Mouse (Mus musculus): Measurements from ENCODE around the gene Map3k3. TPM values are rescaled to one million over a fixed set of nuclear protein-coding genes. Genes with fewer than 3 reads are reported as not detected.
A peak's percentile ranks its signal among the peaks of the same experiment; 100 is the strongest.

The Map3k3 gene
- 4.5 and 4.8 TPM in 2 replicates for polyA plus RNA-seq (2015; fragmentation: Nextera tagmentation; extraction: Ambion mirVana)

GRCm38 (mm10) chr11:106083708-106084701 is at the start of gene Map3k3:
Gene Map3k3, plus strand, starts transcription at chr11:106084613.
- H3K4me1 ChIP-seq (replicated peaks): peaks cover 25% of the 10 kb centered on the region
- 1% methylated on average over 69 of the region's 69 CpGs for WGBS (ENCODE audit: insufficient replicate concordance)
- DNase-seq (peak; percentile 95), ATAC-seq (ENCODE audit: low read depth) (peak; percentile 98)
- H3K4me2 ChIP-seq: peak within 1 kb of the TSS; percentile 95
- H3K4me3 ChIP-seq (replicated peaks): peak within 1 kb of the TSS; percentile 87
- H3K9ac ChIP-seq: peak within 1 kb of the TSS; percentile 84
- no peaks in the 10 kb centered on the region for H3K36me3 ChIP-seq
- H3K9me3 ChIP-seq (replicated peaks): no peaks in the 10 kb centered on the region
- peak within 1 kb of the TSS; percentile 87 for H3K27ac ChIP-seq
- peaks cover 27% of the 10 kb centered on the region for H3K27me3 ChIP-seq

- Histone ChIP-seq H3K9me3 (replicated peaks) (no peaks in the 10 kb centered on the region), H3K36me3 (no peaks in the 10 kb centered on the region), H3K4me3 (replicated peaks) (no peak overlapping the region), H3K4me1 (replicated peaks) (peaks cover 49% of the 10 kb centered on the region), H3K9ac (peak overlapping the region; percentile 66; the same call in 1 of the 2 replicates), H3K4me2 (no peak overlapping the region), H3K27me3 (no peaks in the 10 kb centered on the region), H3K27ac (peak overlapping the region; percentile 88)
- 53% methylated on average over 9 of the region's 9 CpGs for WGBS (ENCODE audit: insufficient replicate concordance)
- DNase-seq (no peak), ATAC-seq (ENCODE audit: low read depth) (no peak)
Measured at GRCm38 (mm10) chr11:106034986-106035385, 49.4 kb upstream of the Map3k3 start.

GRCm38 (mm10) chr11:106036548-106037417 is 47.6 kb upstream of the Map3k3 start, which contains the start of gene Dcaf7:
Gene Dcaf7, plus strand, starts transcription at chr11:106036872.
- peak within 1 kb of the TSS; percentile 88 for H3K27ac ChIP-seq
- H3K4me1 ChIP-seq (replicated peaks): peaks cover 56% of the 10 kb centered on the region
- peak within 1 kb of the TSS; percentile 83 for H3K4me2 ChIP-seq
- DNase-seq (peak; percentile 96), ATAC-seq (ENCODE audit: low read depth) (peak; percentile 98)
- no peaks in the 10 kb centered on the region for H3K9me3 ChIP-seq (replicated peaks)
- no peaks in the 10 kb centered on the region for H3K36me3 ChIP-seq
- peak within 1 kb of the TSS; percentile 96 for H3K9ac ChIP-seq
- H3K4me3 ChIP-seq (replicated peaks): peak within 1 kb of the TSS; percentile 95
- WGBS (ENCODE audit: insufficient replicate concordance): under 1% methylated on average over 66 of the region's 66 CpGs
- no peaks in the 10 kb centered on the region for H3K27me3 ChIP-seq

- no peaks in the 10 kb centered on the region for H3K27me3 ChIP-seq
- peak overlapping the region; percentile 83 for H3K4me2 ChIP-seq
- no peak for ATAC-seq (ENCODE audit: low read depth)
- H3K4me1 ChIP-seq (replicated peaks): peaks cover 56% of the 10 kb centered on the region
- peak overlapping the region; percentile 88 for H3K27ac ChIP-seq
- no peaks in the 10 kb centered on the region for H3K9me3 ChIP-seq (replicated peaks)
- H3K9ac ChIP-seq: peak overlapping the region; percentile 96
- H3K36me3 ChIP-seq: no peaks in the 10 kb centered on the region
- 0% methylated on average over 13 of the region's 13 CpGs for WGBS (ENCODE audit: insufficient replicate concordance)
- peak overlapping the region; percentile 95 for H3K4me3 ChIP-seq (replicated peaks)
- peak; percentile 37 for DNase-seq
Measured at GRCm38 (mm10) chr11:106037418-106037751, 47.0 kb upstream of the Map3k3 start.

- Histone ChIP-seq H3K27me3 (no peaks in the 10 kb centered on the region), H3K9me3 (replicated peaks) (no peaks in the 10 kb centered on the region), H3K4me1 (replicated peaks) (peaks cover 38% of the 10 kb centered on the region), H3K4me2 (no peak overlapping the region), H3K36me3 (peaks cover 26% of the 10 kb centered on the region), H3K4me3 (replicated peaks) (no peak overlapping the region), H3K27ac (no peak overlapping the region), H3K9ac (no peak overlapping the region)
- DNase-seq (no peak), ATAC-seq (ENCODE audit: low read depth) (no peak)
Measured at GRCm38 (mm10) chr11:106044349-106044748, 40.1 kb upstream of the Map3k3 start.

- Histone ChIP-seq H3K4me2 (no peak overlapping the region), H3K36me3 (peaks cover 34% of the 10 kb centered on the region), H3K4me1 (replicated peaks) (peaks cover 33% of the 10 kb centered on the region), H3K9ac (no peak overlapping the region), H3K9me3 (replicated peaks) (no peaks in the 10 kb centered on the region), H3K27me3 (no peaks in the 10 kb centered on the region), H3K27ac (no peak overlapping the region), H3K4me3 (replicated peaks) (no peak overlapping the region)
- DNase-seq (no peak), ATAC-seq (ENCODE audit: low read depth) (no peak)
- 79% methylated on average over 1 of the region's 1 CpGs for WGBS (ENCODE audit: insufficient replicate concordance)
Measured at GRCm38 (mm10) chr11:106045256-106045655, 39.2 kb upstream of the Map3k3 start.

GRCm38 (mm10) chr11:106045780-106046179 is 38.6 kb upstream of the Map3k3 start:
- Histone ChIP-seq H3K9ac (no peak overlapping the region), H3K4me3 (replicated peaks) (no peak overlapping the region), H3K4me2 (no peak overlapping the region), H3K27ac (no peak overlapping the region), H3K27me3 (no peaks in the 10 kb centered on the region), H3K9me3 (replicated peaks) (no peaks in the 10 kb centered on the region), H3K36me3 (peaks cover 37% of the 10 kb centered on the region), H3K4me1 (replicated peaks) (peaks cover 30% of the 10 kb centered on the region)
- ATAC-seq (ENCODE audit: low read depth): no peak
- DNase-seq: no peak
- 88% methylated on average over 3 of the region's 3 CpGs for WGBS (ENCODE audit: insufficient replicate concordance)

- Histone ChIP-seq H3K36me3 (peaks cover 45% of the 10 kb centered on the region), H3K9me3 (replicated peaks) (no peaks in the 10 kb centered on the region), H3K27ac (no peak overlapping the region), H3K4me2 (no peak overlapping the region), H3K4me3 (replicated peaks) (no peak overlapping the region), H3K27me3 (no peaks in the 10 kb centered on the region), H3K9ac (no peak overlapping the region), H3K4me1 (replicated peaks) (peaks cover 28% of the 10 kb centered on the region)
- no peak for DNase-seq
- peak; percentile 25; the same call in 1 of the 2 replicates for ATAC-seq (ENCODE audit: low read depth)
- WGBS (ENCODE audit: insufficient replicate concordance): 74% methylated on average over 9 of the region's 9 CpGs
Measured at GRCm38 (mm10) chr11:106046584-106046983, 37.8 kb upstream of the Map3k3 start.

GRCm38 (mm10) chr11:106053921-106054320 is 30.5 kb upstream of the Map3k3 start:
- DNase-seq: no peak
- no peak overlapping the region; the same call in 1 of the 2 replicates for H3K9ac ChIP-seq
- no peak overlapping the region for H3K4me3 ChIP-seq (replicated peaks)
- H3K27me3 ChIP-seq: no peaks in the 10 kb centered on the region
- ATAC-seq (ENCODE audit: low read depth): no peak
- peaks cover 46% of the 10 kb centered on the region for H3K4me1 ChIP-seq (replicated peaks)
- 74% methylated on average over 2 of the region's 2 CpGs for WGBS (ENCODE audit: insufficient replicate concordance)
- H3K27ac ChIP-seq: no peak overlapping the region
- peaks cover 94% of the 10 kb centered on the region for H3K36me3 ChIP-seq
- H3K4me2 ChIP-seq: no peak overlapping the region
- no peaks in the 10 kb centered on the region for H3K9me3 ChIP-seq (replicated peaks)

GRCm38 (mm10) chr11:106054600-106054999 is 29.8 kb upstream of the Map3k3 start:
- Histone ChIP-seq H3K9me3 (replicated peaks) (no peaks in the 10 kb centered on the region), H3K9ac (no peak overlapping the region; the same call in 1 of the 2 replicates), H3K36me3 (peaks cover 89% of the 10 kb centered on the region), H3K4me3 (replicated peaks) (no peak overlapping the region), H3K4me2 (no peak overlapping the region), H3K4me1 (replicated peaks) (peaks cover 46% of the 10 kb centered on the region), H3K27me3 (no peaks in the 10 kb centered on the region), H3K27ac (peak overlapping the region; percentile 89)
- peak; percentile 32 for DNase-seq
- ATAC-seq (ENCODE audit: low read depth): peak; percentile 67
- WGBS (ENCODE audit: insufficient replicate concordance): 48% methylated on average over 8 of the region's 8 CpGs

GRCm38 (mm10) chr11:106055341-106055740 is 29.1 kb upstream of the Map3k3 start:
- no peak overlapping the region for H3K4me2 ChIP-seq
- H3K27me3 ChIP-seq: no peaks in the 10 kb centered on the region
- 44% methylated on average over 6 of the region's 6 CpGs for WGBS (ENCODE audit: insufficient replicate concordance)
- H3K4me3 ChIP-seq (replicated peaks): no peak overlapping the region
- DNase-seq: no peak
- H3K9me3 ChIP-seq (replicated peaks): no peaks in the 10 kb centered on the region
- H3K4me1 ChIP-seq (replicated peaks): peaks cover 49% of the 10 kb centered on the region
- H3K27ac ChIP-seq: peak overlapping the region; percentile 89
- 0 out of 2 replicates have a peak overlapping the region, but pooled peaks have one; percentile 2 for H3K9ac ChIP-seq
- no peak for ATAC-seq (ENCODE audit: low read depth)
- H3K36me3 ChIP-seq: peaks cover 83% of the 10 kb centered on the region

Data from liver, embryonic 13.5 days (tissue).